Mouse (Mus musculus) hindlimb bud, embryonic 11.5 days (tissue): ENCODE results near the gene Rnf135.
"Not testable (repeated sequence)": the region's sequence is repeated elsewhere in the genome, so short reads cannot be mapped to it uniquely, and the experiment has no call there.

Experiments used
- DNase-seq: peaks from one replicate; pipeline ENCODE4 v3.0.0-alpha.2; 2012; ENCODE audit warnings: low read depth, low spot score; ENCODE audit errors: extremely low spot score

The Rnf135 gene

GRCm38 (mm10) chr11:80161041-80161440 lies 22.6 kb upstream of the Rnf135 start:
- DNase-seq, result no peak

GRCm38 (mm10) chr11:80163362-80164116 lies 20.1 kb upstream of the Rnf135 start:
- DNase-seq, result no peak

GRCm38 (mm10) chr11:80164224-80164623 lies 19.4 kb upstream of the Rnf135 start:
- no peak for DNase-seq

- DNase-seq, result no peak
Measured at GRCm38 (mm10) chr11:80168121-80168520, 15.5 kb upstream of the Rnf135 start.

GRCm38 (mm10) chr11:80168611-80169249 lies 14.9 kb upstream of the Rnf135 start:
- no peak for DNase-seq

GRCm38 (mm10) chr11:80169629-80170028 lies 14.0 kb upstream of the Rnf135 start:
- DNase-seq, result no peak

- DNase-seq, result no peak
Measured at GRCm38 (mm10) chr11:80170351-80170750, 13.3 kb upstream of the Rnf135 start.

- no peak for DNase-seq
Measured at GRCm38 (mm10) chr11:80171884-80172283, 11.8 kb upstream of the Rnf135 start.

GRCm38 (mm10) chr11:80173963-80174670 lies 9.5 kb upstream of the Rnf135 start:
- DNase-seq, result no peak

GRCm38 (mm10) chr11:80176911-80177895 lies 6.4 kb upstream of the Rnf135 start:
- no peak for DNase-seq

- no peak for DNase-seq
Measured at GRCm38 (mm10) chr11:80178316-80178715, 5.3 kb upstream of the Rnf135 start.

GRCm38 (mm10) chr11:80181021-80181749 lies 2.5 kb upstream of the Rnf135 start:
- DNase-seq, result no peak

GRCm38 (mm10) chr11:80183054-80183704 lies 472 bp upstream of the Rnf135 start:
- peak; percentile 22 for DNase-seq

GRCm38 (mm10) chr11:80184531-80185071 lies 950 bp downstream of the Rnf135 start:
- no peak for DNase-seq

- DNase-seq, result not testable (repeated sequence)
Measured at GRCm38 (mm10) chr11:80185441-80185976, 1.9 kb downstream of the Rnf135 start.

GRCm38 (mm10) chr11:80190280-80190679 lies 6.6 kb downstream of the Rnf135 start:
- no peak for DNase-seq

- no peak for DNase-seq
Measured at GRCm38 (mm10) chr11:80193827-80194226, 10.2 kb downstream of the Rnf135 start.

GRCm38 (mm10) chr11:80196351-80196750 lies 12.7 kb downstream of the Rnf135 start:
- DNase-seq, result no peak

GRCm38 (mm10) chr11:80199316-80199715 lies 15.7 kb downstream of the Rnf135 start:
- DNase-seq, result no peak
